Mouse (Mus musculus) heart, adult 2 months (tissue): ENCODE measurements around the gene Fam241b.

Experiments used
- CTCF ChIP-seq: fragments of 200-600 bp; IDR thresholded peaks from 2 replicates; pipeline ENCODE4 v1.8.1; 2022; ENCODE audit warnings: antibody characterized with exemption, mild to moderate bottlenecking, moderate library complexity
- POLR2A ChIP-seq: fragments of 200-500 bp; IDR thresholded peaks from 2 replicates; pipeline ENCODE4 v1.6.1; 2011; ENCODE audit warnings: mild to moderate bottlenecking, low read depth, low read length, control low read depth; ENCODE audit not compliant: insufficient read depth

DNA sequence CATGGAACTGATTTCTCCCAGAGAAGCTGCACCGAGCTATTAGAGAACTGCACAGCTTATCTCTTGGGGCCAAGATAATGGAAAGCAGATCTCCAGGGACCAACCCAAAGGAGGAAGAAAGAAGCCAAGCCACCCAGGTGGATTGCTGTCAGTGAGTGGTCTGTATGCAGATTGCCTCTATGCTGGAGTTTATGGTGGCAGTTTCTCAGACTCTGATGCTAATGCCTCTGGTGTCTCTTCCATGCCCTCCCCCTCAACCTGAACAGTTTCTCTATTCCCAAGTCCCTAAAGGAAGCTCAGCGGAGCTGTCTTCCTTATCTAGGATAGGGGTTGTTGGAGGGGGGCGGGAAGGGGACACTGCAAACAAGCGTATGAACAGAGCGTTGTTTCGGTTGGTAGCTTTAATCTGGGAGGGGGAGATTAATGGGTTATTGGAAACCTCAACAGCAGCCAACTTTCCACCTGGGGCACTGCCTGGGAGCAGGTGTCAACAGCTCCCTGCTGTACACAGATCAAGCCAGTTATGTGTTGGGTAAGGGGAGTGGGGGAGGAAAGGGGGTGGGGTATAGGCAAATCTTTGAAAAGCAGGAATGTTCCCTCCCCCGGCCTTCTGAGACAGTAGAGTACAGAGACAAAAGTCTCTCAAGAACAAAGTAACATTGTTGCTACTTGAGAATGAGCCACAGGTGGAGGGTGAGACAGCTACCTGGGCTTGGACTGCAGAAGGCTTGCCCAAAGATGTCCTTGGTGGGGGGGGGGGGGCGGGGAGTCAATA, 7.8 kb downstream of the Fam241b start:
- TF ChIP-seq CTCF (no peak), POLR2A (no peak)
